Mouse (Mus musculus) bone marrow macrophage, adult 2 months (primary cell): ENCODE measurements around the gene Slc7a3.

Source experiments
- CTCF ChIP-seq: IDR thresholded peaks from 2 replicates; pipeline ENCODE4 v1.5.1; 2012; ENCODE audit warnings: low read depth, mild to moderate bottlenecking, low read length, moderate library complexity
- POLR2A ChIP-seq: IDR thresholded peaks from 2 replicates; pipeline ENCODE4 v1.6.1; 2012; ENCODE audit warnings: mild to moderate bottlenecking, low read depth, low read length, borderline replicate concordance

GRCm38 (mm10) chrX:101120546-101120945 lies 34.7 kb upstream of the Slc7a3 start:
- no peak for TF ChIP-seq CTCF
- TF ChIP-seq POLR2A = no peak
